Mouse (Mus musculus) subcutaneous adipose tissue, adult 2 months (tissue): ENCODE data around the gene C2cd5. TPM values are rescaled to one million over a fixed set of nuclear protein-coding genes. Genes with fewer than 3 reads are reported as not detected.

Experiments
- polyA plus RNA-seq: library from polyadenylated mRNA; depleted of rRNA; stranded (reverse); fragments of >200 nt; gene quantifications from 2 replicates; pipeline ENCODE4 v1.2.3, GENCODE M21; 2012; ENCODE audit warnings: low replicate concordance; rRNA removed

C2cd5 gene
- polyA plus RNA-seq: 11.9 and 15.1 TPM in 2 replicates

DNA sequence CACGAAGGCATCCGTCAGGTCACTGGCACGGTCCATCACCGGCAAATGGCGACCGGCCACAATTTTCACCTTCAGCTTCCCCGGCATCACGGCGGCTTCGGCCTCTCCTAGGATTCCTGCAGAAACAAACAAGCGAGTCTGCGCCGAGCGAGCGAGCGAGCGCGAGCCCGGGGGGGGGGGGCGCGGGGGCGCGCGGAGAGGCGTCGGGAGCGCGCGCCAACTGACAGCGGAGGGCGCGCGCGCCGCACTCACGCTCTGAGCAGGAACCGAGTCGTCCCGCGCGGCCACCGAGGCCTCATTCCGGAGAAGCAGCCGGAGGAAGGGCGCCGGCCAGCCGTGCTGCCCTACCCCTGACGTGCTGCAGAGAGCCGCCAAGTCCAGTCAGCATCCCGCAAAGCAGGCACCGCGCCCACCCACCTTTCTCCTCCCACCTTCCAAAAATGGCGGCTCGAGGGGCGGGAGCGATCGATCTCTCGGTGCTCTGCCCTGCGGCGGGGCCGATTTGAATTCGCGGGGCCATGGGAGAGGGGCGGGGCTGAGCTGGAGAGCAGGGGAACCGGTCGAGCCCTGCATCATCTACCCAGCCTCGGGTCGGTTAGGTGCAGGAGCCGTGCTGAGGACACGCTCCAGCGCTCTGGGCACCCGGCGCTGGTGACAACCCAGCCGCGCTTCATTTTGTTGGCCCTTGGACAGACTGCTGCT lies at the start of gene C2cd5:
Gene C2cd5, minus strand, starts transcription at position 461 of the 702 bp plus-strand sequence.

DNA sequence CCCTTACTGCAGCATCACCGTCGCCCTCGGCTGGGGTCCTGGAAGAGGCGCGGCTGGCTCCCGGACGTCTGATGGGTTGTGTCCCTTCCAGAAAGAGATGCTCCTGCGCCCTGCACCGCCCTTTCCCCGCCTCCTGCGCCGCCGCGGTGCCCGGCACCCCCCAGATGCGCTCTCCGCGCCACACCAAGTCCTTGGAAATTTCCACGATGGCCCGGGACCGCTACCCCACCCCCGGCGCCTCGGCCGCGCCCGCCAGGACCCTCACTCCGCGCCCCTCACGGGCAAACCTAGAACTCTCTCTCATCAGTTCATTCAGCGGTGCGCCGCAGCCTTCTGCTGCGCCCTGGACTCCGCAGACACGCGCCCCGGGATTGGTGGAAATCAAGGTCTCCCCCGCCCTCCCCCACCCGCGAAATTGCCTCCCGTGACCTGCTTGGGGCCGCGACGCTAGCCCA lies 135.8 kb downstream of the C2cd5 start, which contains the start of gene St8sia1:
Gene St8sia1, minus strand, starts transcription at position 377 of the 455 bp plus-strand sequence.

Other genes with a start within 250 kb of the C2cd5 start
- gene St8sia1, start 135.7 kb downstream of the C2cd5 start, polyA plus RNA-seq: 0.03 and 0.06 TPM in 2 replicates
- 26.0 and 44.1 TPM in 2 replicates for gene Etnk1, start 67.1 kb upstream of the C2cd5 start, polyA plus RNA-seq